Mouse (Mus musculus) ES-E14 (cell line): ENCODE measurements around the gene Notch2. TPM values are rescaled to one million over a fixed set of nuclear protein-coding genes. Genes with fewer than 3 reads are reported as not detected.
"Not testable (repeated sequence)": the region's sequence is repeated elsewhere in the genome, so short reads cannot be mapped to it uniquely, and the experiment has no call there.

ENCODE experiments used
- DNase-seq: peaks from one replicate; pipeline ENCODE4 v3.0.0-alpha.2; 2013; ENCODE audit warnings: low read depth, low spot score
- H3K27ac ChIP-seq: 2 replicates; pipeline ENCODE4 v1.5.1; 2012; ENCODE audit warnings: low read depth, mild to moderate bottlenecking, low read length, moderate library complexity, mixed read lengths; ENCODE audit not compliant: poor library complexity, insufficient read depth, severe bottlenecking
- H3K36me3 ChIP-seq: 2 replicates; pipeline ENCODE4 v1.6.1; 2012; ENCODE audit warnings: mild to moderate bottlenecking, low read length, moderate library complexity, mixed read lengths; ENCODE audit not compliant: control insufficient read depth, poor library complexity, insufficient read depth, severe bottlenecking
- H3K4me1 ChIP-seq, 2 experiments: fragments of 150-350 bp in 1 of 2; sonication (generic) in 1 of 2; 2 replicates each; pipeline ENCODE4 v1.6.1; 2012; ENCODE audit warnings: low read length in 2 of 2, mild to moderate bottlenecking in 1 of 2, mixed read lengths in 1 of 2; ENCODE audit not compliant: control insufficient read depth in 2 of 2, insufficient read depth in 2 of 2, poor library complexity in 1 of 2
- H3K4me3 ChIP-seq, 2 experiments: fragments of 150-350 bp in 1 of 2; sonication (generic) in 1 of 2; 2 replicates each; pipeline ENCODE4 v1.5.1; 2012; ENCODE audit warnings: low read length in 2 of 2, low read depth in 1 of 2, mild to moderate bottlenecking in 1 of 2, mixed read lengths in 1 of 2; ENCODE audit not compliant: insufficient read depth in 1 of 2, poor library complexity in 1 of 2, severe bottlenecking in 1 of 2
- H3K9ac ChIP-seq: 2 replicates; pipeline ENCODE4 v1.6.1; 2012; ENCODE audit warnings: low read depth, mild to moderate bottlenecking, low read length, mixed read lengths; ENCODE audit not compliant: poor library complexity, insufficient read depth, severe bottlenecking
- H3K9me3 ChIP-seq: fragments of 150-350 bp; sonication (generic); 2 replicates; pipeline ENCODE4 v1.6.1; 2012; ENCODE audit warnings: low read depth, mild to moderate bottlenecking, low read length; ENCODE audit not compliant: control insufficient read depth, insufficient read depth
- CHD2 ChIP-seq: IDR thresholded peaks from 2 replicates; pipeline ENCODE4 v1.6.1; 2014; ENCODE audit warnings: mild to moderate bottlenecking, low read depth, low read length, inconsistent platforms
- HCFC1 ChIP-seq: IDR thresholded peaks from 2 replicates; pipeline ENCODE4 v1.6.1; 2012; ENCODE audit warnings: low read length, inconsistent platforms, borderline replicate concordance; ENCODE audit not compliant: insufficient read depth
- MAFK ChIP-seq: IDR thresholded peaks from 2 replicates; pipeline ENCODE4 v1.6.1; 2014; ENCODE audit warnings: mild to moderate bottlenecking, low read depth, low read length, inconsistent platforms; ENCODE audit not compliant: insufficient read depth
- ZC3H11A ChIP-seq: IDR thresholded peaks from 2 replicates; pipeline ENCODE4 v1.6.1; 2012; ENCODE audit warnings: low read depth, mild to moderate bottlenecking, inconsistent platforms, low read length, borderline replicate concordance
- ZNF384 ChIP-seq: IDR thresholded peaks from 2 replicates; pipeline ENCODE4 v1.6.1; 2012; ENCODE audit warnings: low read depth, low read length, inconsistent platforms
- in situ Hi-C, 2 experiments: fragments of 600-800 bp; cut with MboI; formaldehyde crosslinking; loops; one replicate each; pipeline ENCODE4 v1.15.1; 2025; ENCODE audit warnings: low sequenced_read_pairs in 2 of 2, inconsistent platforms in 1 of 2; ENCODE audit not compliant: unreplicated experiment in 2 of 2
- total RNA-seq: library from RNA; depleted of rRNA; stranded (reverse); fragments of 300-350 nt; gene quantifications from 2 replicates; pipeline ENCODE4 v1.2.3, GENCODE M21; 2012

The Notch2 gene
- total RNA-seq, 1 experiment: 41.5 TPM

DNA sequence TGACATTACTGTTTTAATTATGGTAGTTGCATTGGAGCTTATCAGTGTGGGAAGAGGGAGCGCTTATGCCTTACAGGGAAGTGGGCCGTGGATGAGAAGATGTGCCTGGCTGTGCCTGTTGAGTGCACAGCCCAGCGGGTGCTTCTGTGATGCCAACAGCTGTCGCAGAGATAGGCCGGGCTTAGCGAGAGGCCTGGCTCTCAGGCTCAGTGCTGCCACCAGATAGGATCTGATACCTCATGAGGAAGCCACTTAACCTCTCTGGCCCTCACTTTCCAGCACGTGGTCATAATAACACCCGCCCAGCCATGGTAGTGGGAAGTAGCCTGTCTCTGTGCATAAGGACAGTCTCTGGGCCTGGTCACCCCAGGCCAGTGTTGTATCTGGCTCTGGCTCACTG, 33.0 kb downstream of the Notch2 start:
- DNase-seq: no peak

DNA sequence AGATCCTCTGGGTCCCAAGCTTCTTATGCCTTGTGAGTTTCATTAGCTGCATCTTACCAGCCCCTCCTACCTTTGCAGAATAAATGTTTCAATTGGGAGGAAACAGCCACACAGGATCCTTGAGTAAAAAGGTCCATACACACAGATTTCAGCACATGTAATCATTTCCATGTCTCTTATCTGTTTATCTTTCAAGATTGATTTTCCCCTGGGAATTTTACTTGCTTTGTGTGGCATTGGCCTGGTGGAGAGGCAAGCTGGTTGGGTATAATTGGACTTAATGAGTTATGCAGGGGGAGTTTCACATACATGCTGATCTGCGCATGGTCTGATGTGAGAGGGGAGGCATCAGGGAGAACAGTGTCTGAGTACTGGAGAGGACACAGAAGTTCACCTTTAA, 36.3 kb downstream of the Notch2 start:
- H3K9me3 ChIP-seq: no peaks in the 10 kb centered on the region
- TF ChIP-seq MAFK: no peak
- no peaks in the 10 kb centered on the region for H3K36me3 ChIP-seq
- no peaks in the 10 kb centered on the region; a peak in 1 of 4 replicates for H3K4me1 ChIP-seq
- no peak overlapping the region for H3K4me3 ChIP-seq
- in situ Hi-C loops: no loop called here
- no peak overlapping the region for H3K9ac ChIP-seq
- no peak for DNase-seq
- no peak overlapping the region for H3K27ac ChIP-seq

More for the DNA sequence above, 33.0 kb downstream of the Notch2 start:
- Histone ChIP-seq H3K4me3 (no peak overlapping the region), H3K9ac (no peak overlapping the region), H3K4me1 (no peaks in the 10 kb centered on the region; a peak in 2 of 4 replicates), H3K9me3 (no peaks in the 10 kb centered on the region), H3K27ac (no peak overlapping the region), H3K36me3 (no peaks in the 10 kb centered on the region)
- in situ Hi-C loops: no loop called here
- TF ChIP-seq MAFK: no peak
- no peak for TF ChIP-seq ZNF384
- no peak for TF ChIP-seq CHD2
- no peak for TF ChIP-seq ZC3H11A
- no peak for TF ChIP-seq HCFC1

- H3K9ac ChIP-seq, in situ Hi-C loops, H3K36me3 ChIP-seq, H3K9me3 ChIP-seq, H3K4me3 ChIP-seq, H3K4me1 ChIP-seq, DNase-seq, H3K27ac ChIP-seq: not testable (repeated sequence)
Observed at GRCm38 (mm10) chr3:98050086-98050485, 36.8 kb downstream of the Notch2 start.

- Histone ChIP-seq H3K27ac (no peak overlapping the region), H3K36me3 (no peaks in the 10 kb centered on the region), H3K9ac (no peak overlapping the region), H3K9me3 (no peaks in the 10 kb centered on the region), H3K4me3 (no peak overlapping the region), H3K4me1 (no peaks in the 10 kb centered on the region; a peak in 1 of 4 replicates)
- DNase-seq: no peak
- in situ Hi-C loops: no loop called here
- TF ChIP-seq CHD2 (no peak), ZNF384 (no peak), HCFC1 (no peak), ZC3H11A (no peak), MAFK (no peak)
Observed at GRCm38 (mm10) chr3:98050492-98051406, 37.4 kb downstream of the Notch2 start.

- Histone ChIP-seq H3K4me1 (no peaks in the 10 kb centered on the region; a peak in 1 of 4 replicates), H3K9me3 (no peaks in the 10 kb centered on the region), H3K9ac (no peak overlapping the region), H3K36me3 (no peaks in the 10 kb centered on the region), H3K4me3 (no peak overlapping the region), H3K27ac (no peak overlapping the region)
- DNase-seq: no peak
- in situ Hi-C loops: no loop called here
- TF ChIP-seq ZNF384: no peak
- no peak for TF ChIP-seq MAFK
- no peak for TF ChIP-seq HCFC1
Observed at GRCm38 (mm10) chr3:98051407-98051968, 38.2 kb downstream of the Notch2 start.
